Mouse (Mus musculus) testis, adult 2 months (tissue): ENCODE measurements around the gene Golt1a.

Experiments
- CTCF ChIP-seq: fragments of 200-500 bp; IDR thresholded peaks from 2 replicates; pipeline ENCODE4 v1.5.1; 2012; ENCODE audit warnings: low read depth, mild to moderate bottlenecking, inconsistent platforms, low read length, moderate library complexity; ENCODE audit not compliant: control insufficient read depth, insufficient read depth, insufficient replicate concordance
- POLR2A ChIP-seq: fragments of 200-500 bp; IDR thresholded peaks from 2 replicates; pipeline ENCODE4 v1.6.1; 2012; ENCODE audit warnings: low read depth, mild to moderate bottlenecking, inconsistent platforms, low read length, moderate library complexity; ENCODE audit not compliant: control insufficient read depth

- no peak for TF ChIP-seq CTCF
- no peak for TF ChIP-seq POLR2A
These were observed 60.8 kb downstream of the Golt1a start for GRCm38 (mm10) chr1:133370352-133370751.
